Mouse (Mus musculus) embryonic facial prominence, embryonic 14.5 days (tissue): Measurements from ENCODE around the gene Rab40c. TPM values are rescaled to one million over a fixed set of nuclear protein-coding genes. Genes with fewer than 3 reads are reported as not detected.
"Not testable (repeated sequence)": the region's sequence is repeated elsewhere in the genome, so short reads cannot be mapped to it uniquely, and the experiment has no call there.

Source experiments
- ATAC-seq: fragments of 200-750 bp; cut with Nextera tagmentation; 2 replicates; pipeline ENCODE4 v1.8.0; 2017; ENCODE audit warnings: low read depth, moderate number of reproducible peaks, moderate TSS enrichment
- DNase-seq: peaks from one replicate; pipeline ENCODE4 v3.0.0-alpha.2; 2015; ENCODE audit warnings: low spot score
- H3K27ac ChIP-seq: fragments of 300-500 bp; sonication (generic); replicated peaks from 2 replicates; pipeline ENCODE4 v1.5.1; 2014; ENCODE audit warnings: low read depth, mild to moderate bottlenecking, low read length, moderate library complexity
- H3K27me3 ChIP-seq: fragments of 300-500 bp; sonication (generic); replicated peaks from 2 replicates; pipeline ENCODE4 v1.6.1; 2014; ENCODE audit warnings: low read length; ENCODE audit not compliant: control insufficient read depth, insufficient read depth
- H3K36me3 ChIP-seq: fragments of 300-500 bp; sonication (generic); 2 replicates; pipeline ENCODE4 v1.6.1; 2014; ENCODE audit warnings: low read length, mixed read lengths; ENCODE audit not compliant: control insufficient read depth, insufficient read depth
- H3K4me1 ChIP-seq: fragments of 300-500 bp; sonication (generic); 2 replicates; pipeline ENCODE4 v1.6.1; 2014; ENCODE audit warnings: antibody characterized with exemption, low read length; ENCODE audit not compliant: control insufficient read depth, insufficient read depth
- H3K4me2 ChIP-seq: fragments of 300-500 bp; sonication (generic); 2 replicates; pipeline ENCODE4 v1.6.1; 2014; ENCODE audit warnings: low read depth, mild to moderate bottlenecking, low read length, moderate library complexity, mixed read lengths
- H3K4me3 ChIP-seq: fragments of 300-500 bp; sonication (generic); 2 replicates; pipeline ENCODE4 v1.5.1; 2014; ENCODE audit warnings: low read depth, mild to moderate bottlenecking, low read length
- H3K9ac ChIP-seq: fragments of 300-500 bp; sonication (generic); 2 replicates; pipeline ENCODE4 v1.6.1; 2014; ENCODE audit warnings: low read depth, mild to moderate bottlenecking, low read length, moderate library complexity, mixed read lengths
- H3K9me3 ChIP-seq: fragments of 300-500 bp; sonication (generic); 2 replicates; pipeline ENCODE4 v1.6.1; 2016; ENCODE audit warnings: low read length; ENCODE audit not compliant: control insufficient read depth
- WGBS: fragments of 180-500 bp; shearing (Covaris S2); extraction: QIAGEN DNeasy Blood & Tissue Kit; methylation state at CpG from one replicate; pipeline ENCODE4 v1.1.7; 2014; 5-methylcytosine and 5-hydroxymethylcytosine counted together
- polyA plus RNA-seq: library from polyadenylated mRNA; unstranded; fragments of >200 nt; fragmentation: Nextera tagmentation; extraction: Ambion mirVana; gene quantifications from 2 replicates; pipeline ENCODE4 v1.2.1, GENCODE M21; 2014

The Rab40c gene
- polyA plus RNA-seq, 1 experiment from 2014 or later, result 17.1 TPM

- H3K27me3 ChIP-seq, result no peaks in the 10 kb centered on the region
- ATAC-seq (no peak), DNase-seq (no peak)
- H3K4me1 ChIP-seq, result peaks cover 10% of the 10 kb centered on the region
- 81% methylated on average over 3 of the region's 3 CpGs for WGBS
- H3K4me2 ChIP-seq, result no peak overlapping the region
- H3K9ac ChIP-seq, result no peak overlapping the region
- H3K27ac ChIP-seq, result no peak overlapping the region
- no peak overlapping the region for H3K4me3 ChIP-seq
- H3K9me3 ChIP-seq, result no peaks in the 10 kb centered on the region
- H3K36me3 ChIP-seq, result no peaks in the 10 kb centered on the region
Measured at GRCm38 (mm10) chr17:25872676-25873075, 46.9 kb downstream of the Rab40c start.

- not testable (repeated sequence) for H3K27me3 ChIP-seq, ATAC-seq, H3K27ac ChIP-seq, H3K36me3 ChIP-seq, DNase-seq, H3K9me3 ChIP-seq, H3K4me3 ChIP-seq, H3K9ac ChIP-seq, H3K4me2 ChIP-seq
- H3K4me1 ChIP-seq, result peaks cover 13% of the 10 kb centered on the region
Measured at GRCm38 (mm10) chr17:25871566-25871965, 48.0 kb downstream of the Rab40c start.

- ATAC-seq (no peak), DNase-seq (no peak)
- H3K27ac ChIP-seq, result no peak overlapping the region
- no peak overlapping the region for H3K4me3 ChIP-seq
- H3K36me3 ChIP-seq, result no peaks in the 10 kb centered on the region
- no peaks in the 10 kb centered on the region for H3K9me3 ChIP-seq
- no peaks in the 10 kb centered on the region for H3K27me3 ChIP-seq
- 87% methylated on average over 2 of the region's 2 CpGs for WGBS
- no peak overlapping the region for H3K4me2 ChIP-seq
- H3K4me1 ChIP-seq, result peaks cover 6% of the 10 kb centered on the region; the same call in 1 of the 2 replicates
- H3K9ac ChIP-seq, result no peak overlapping the region
Measured at GRCm38 (mm10) chr17:25869954-25870353, 49.6 kb downstream of the Rab40c start.

GRCm38 (mm10) chr17:25869498-25869897, 50.0 kb downstream of the Rab40c start:
- H3K9me3 ChIP-seq, result no peaks in the 10 kb centered on the region
- H3K4me2 ChIP-seq, result no peak overlapping the region
- ATAC-seq (no peak), DNase-seq (no peak)
- WGBS, result 84% methylated on average over 8 of the region's 8 CpGs
- H3K9ac ChIP-seq, result no peak overlapping the region
- H3K27ac ChIP-seq, result no peak overlapping the region
- H3K36me3 ChIP-seq, result no peaks in the 10 kb centered on the region
- H3K4me3 ChIP-seq, result no peak overlapping the region
- H3K27me3 ChIP-seq, result no peaks in the 10 kb centered on the region
- H3K4me1 ChIP-seq, result peaks cover 6% of the 10 kb centered on the region; the same call in 1 of the 2 replicates

GRCm38 (mm10) chr17:25868601-25869191, 50.8 kb downstream of the Rab40c start, which contains the start of gene Mcrip2:
Mcrip2 (minus strand) TSS chr17:25868764.
- H3K9ac ChIP-seq, result peak within 1 kb of the TSS; percentile 67

GRCm38 (mm10) chr17:25867836-25868600, 51.5 kb downstream of the Rab40c start:
- Histone ChIP-seq H3K4me2 (peak overlapping the region; percentile 99), H3K4me3 (peak overlapping the region; percentile 77), H3K9me3 (no peaks in the 10 kb centered on the region), H3K27ac (no peak overlapping the region), H3K4me1 (peaks cover 6% of the 10 kb centered on the region; the same call in 1 of the 2 replicates), H3K9ac (peak overlapping the region; percentile 67), H3K27me3 (no peaks in the 10 kb centered on the region), H3K36me3 (no peaks in the 10 kb centered on the region)
- DNase-seq (no peak), ATAC-seq (peak; percentile 53)
- WGBS, result 0% methylated on average over 26 of the region's 42 CpGs

More at GRCm38 (mm10) chr17:25868601-25869191, 50.8 kb downstream of the Rab40c start, which contains the start of gene Mcrip2:
- peak within 1 kb of the TSS; percentile 77 for H3K4me3 ChIP-seq
- H3K4me2 ChIP-seq, result peak within 1 kb of the TSS; percentile 99
- H3K27me3 ChIP-seq, result no peaks in the 10 kb centered on the region
- no peaks in the 10 kb centered on the region for H3K9me3 ChIP-seq
- H3K36me3 ChIP-seq, result no peaks in the 10 kb centered on the region
- H3K4me1 ChIP-seq, result peaks cover 6% of the 10 kb centered on the region; the same call in 1 of the 2 replicates
- ATAC-seq, result peak; percentile 93
- peak; percentile 91 for DNase-seq
- WGBS, result 0% methylated on average over 20 of the region's 24 CpGs
- peak within 1 kb of the TSS; percentile 35 for H3K27ac ChIP-seq

GRCm38 (mm10) chr17:25867509-25867835, 52.1 kb downstream of the Rab40c start:
- 13% methylated on average over 7 of the region's 7 CpGs for WGBS
- no peak for ATAC-seq

GRCm38 (mm10) chr17:25866172-25866571, 53.4 kb downstream of the Rab40c start:
- no peak overlapping the region for H3K4me2 ChIP-seq
- ATAC-seq (no peak), DNase-seq (no peak)
- H3K27me3 ChIP-seq, result no peaks in the 10 kb centered on the region
- no peak overlapping the region for H3K4me3 ChIP-seq
- peaks cover 6% of the 10 kb centered on the region; the same call in 1 of the 2 replicates for H3K4me1 ChIP-seq
- H3K27ac ChIP-seq, result no peak overlapping the region
- no peaks in the 10 kb centered on the region for H3K36me3 ChIP-seq
- H3K9ac ChIP-seq, result no peak overlapping the region
- no peaks in the 10 kb centered on the region for H3K9me3 ChIP-seq
- WGBS, result 81% methylated on average over 3 of the region's 3 CpGs

More at GRCm38 (mm10) chr17:25867509-25867835, 52.1 kb downstream of the Rab40c start:
- Histone ChIP-seq H3K9me3 (no peaks in the 10 kb centered on the region), H3K4me2 (peak overlapping the region; percentile 99), H3K27ac (no peak overlapping the region), H3K4me1 (peaks cover 6% of the 10 kb centered on the region; the same call in 1 of the 2 replicates), H3K9ac (peak overlapping the region; percentile 67; the same call in 1 of the 2 replicates), H3K4me3 (peak overlapping the region; percentile 77), H3K27me3 (no peaks in the 10 kb centered on the region), H3K36me3 (no peaks in the 10 kb centered on the region)
- DNase-seq, result no peak
